Mouse (Mus musculus): Measurements from ENCODE around the gene Igsf9. TPM values are rescaled to one million over a fixed set of nuclear protein-coding genes. Genes with fewer than 3 reads are reported as not detected.

The Igsf9 gene
- polyA plus RNA-seq, 1 experiment: 5.4 TPM

DNA sequence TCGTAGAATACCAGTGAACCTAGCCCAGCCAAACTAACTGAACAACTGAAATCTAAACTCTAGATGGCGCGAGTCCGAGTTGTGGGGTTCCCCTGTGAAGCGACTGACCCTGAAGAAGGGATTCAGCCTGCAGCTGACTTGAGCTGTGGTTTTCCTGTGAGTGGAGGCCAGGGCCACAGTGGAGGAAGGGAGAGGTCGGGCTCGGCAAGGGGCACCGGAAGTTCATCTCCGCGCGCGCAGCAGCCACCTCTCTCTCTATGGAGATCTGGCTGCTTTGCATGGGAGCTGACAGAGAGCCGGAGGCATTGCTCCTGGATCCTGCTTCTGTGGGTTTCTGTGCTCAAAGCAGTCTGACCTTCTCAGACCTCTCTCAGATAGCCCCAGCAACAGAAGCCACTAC is 31.4 kb downstream of the Igsf9 start:
- no peak overlapping the region for H3K4me3 ChIP-seq (ENCODE audit: insufficient read depth, low read length)
- no peaks in the 10 kb centered on the region for H3K4me1 ChIP-seq (ENCODE audit: control insufficient read depth, insufficient read depth, low read length)
- TF ChIP-seq CTCF (IDR thresholded peaks at IDR 0.05; ENCODE audit: borderline replicate concordance, insufficient read depth, low read length) (no peak), POLR2A (IDR thresholded peaks at IDR 0.05; ENCODE audit: low read depth, low read length) (no peak)
- no peak overlapping the region for H3K27ac ChIP-seq (ENCODE audit: insufficient read depth, low read length)

DNA sequence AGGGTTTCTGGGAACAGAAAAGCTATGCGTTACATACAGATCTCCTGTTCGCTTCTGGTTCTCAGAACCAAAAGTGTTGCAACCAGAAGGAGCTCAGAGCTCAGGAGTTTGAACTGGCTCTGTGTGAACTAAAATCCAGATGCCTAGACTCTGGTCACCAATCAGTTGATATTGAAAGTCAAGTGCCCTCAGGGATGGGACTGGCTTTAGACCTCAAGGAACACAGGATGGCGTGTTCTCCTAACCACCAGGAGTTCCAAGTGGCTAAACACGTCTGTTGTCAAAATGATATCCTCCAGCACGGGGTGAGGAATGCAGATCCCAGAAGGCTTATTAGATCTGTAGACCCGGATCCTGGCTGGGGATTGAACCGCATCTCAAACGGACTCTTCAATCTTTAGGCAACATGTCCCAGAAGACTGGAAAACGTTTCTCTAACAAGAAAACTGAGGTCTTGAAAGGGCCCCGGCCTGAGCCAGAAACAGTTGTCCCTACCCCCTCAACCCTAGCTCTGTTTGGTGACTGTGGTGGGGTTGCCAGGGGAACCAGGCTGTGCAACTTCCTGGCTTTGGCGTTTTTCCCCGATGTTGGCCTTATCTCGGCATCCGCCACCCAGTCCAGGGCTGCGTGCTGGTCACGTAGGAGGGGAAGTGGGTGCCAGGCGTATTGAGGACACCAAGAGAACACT is 32.1 kb downstream of the Igsf9 start:
- Histone ChIP-seq H3K4me3 (ENCODE audit: insufficient read depth, low read length) (no peak overlapping the region), H3K27ac (ENCODE audit: insufficient read depth, low read length) (no peak overlapping the region), H3K4me1 (ENCODE audit: control insufficient read depth, insufficient read depth, low read length) (no peaks in the 10 kb centered on the region)
- TF ChIP-seq CTCF (IDR thresholded peaks at IDR 0.05; ENCODE audit: borderline replicate concordance, insufficient read depth, low read length): no peak
- no peak for TF ChIP-seq POLR2A (IDR thresholded peaks at IDR 0.05; ENCODE audit: low read depth, low read length)

DNA sequence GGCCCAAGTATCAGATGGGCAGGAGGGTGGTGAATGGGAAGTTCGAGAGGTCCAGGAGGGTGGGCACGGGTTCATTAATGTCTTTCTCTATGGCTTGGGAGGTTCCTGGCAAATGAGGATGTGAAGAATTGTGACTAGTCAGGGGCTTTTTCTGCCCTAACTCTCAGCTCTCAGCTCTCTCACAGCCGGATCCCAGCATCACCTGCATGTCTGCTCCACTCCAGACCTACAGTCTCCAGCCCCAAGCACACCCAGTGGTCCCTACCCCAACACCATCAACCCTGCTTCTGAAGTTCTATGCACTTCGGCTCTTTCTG is 32.6 kb downstream of the Igsf9 start:
- Histone ChIP-seq H3K4me3 (ENCODE audit: insufficient read depth, low read length) (no peak overlapping the region), H3K4me1 (ENCODE audit: control insufficient read depth, insufficient read depth, low read length) (no peaks in the 10 kb centered on the region), H3K27ac (ENCODE audit: insufficient read depth, low read length) (no peak overlapping the region)
- TF ChIP-seq POLR2A (IDR thresholded peaks at IDR 0.05; ENCODE audit: low read depth, low read length) (no peak), CTCF (IDR thresholded peaks at IDR 0.05; ENCODE audit: borderline replicate concordance, insufficient read depth, low read length) (no peak)

DNA sequence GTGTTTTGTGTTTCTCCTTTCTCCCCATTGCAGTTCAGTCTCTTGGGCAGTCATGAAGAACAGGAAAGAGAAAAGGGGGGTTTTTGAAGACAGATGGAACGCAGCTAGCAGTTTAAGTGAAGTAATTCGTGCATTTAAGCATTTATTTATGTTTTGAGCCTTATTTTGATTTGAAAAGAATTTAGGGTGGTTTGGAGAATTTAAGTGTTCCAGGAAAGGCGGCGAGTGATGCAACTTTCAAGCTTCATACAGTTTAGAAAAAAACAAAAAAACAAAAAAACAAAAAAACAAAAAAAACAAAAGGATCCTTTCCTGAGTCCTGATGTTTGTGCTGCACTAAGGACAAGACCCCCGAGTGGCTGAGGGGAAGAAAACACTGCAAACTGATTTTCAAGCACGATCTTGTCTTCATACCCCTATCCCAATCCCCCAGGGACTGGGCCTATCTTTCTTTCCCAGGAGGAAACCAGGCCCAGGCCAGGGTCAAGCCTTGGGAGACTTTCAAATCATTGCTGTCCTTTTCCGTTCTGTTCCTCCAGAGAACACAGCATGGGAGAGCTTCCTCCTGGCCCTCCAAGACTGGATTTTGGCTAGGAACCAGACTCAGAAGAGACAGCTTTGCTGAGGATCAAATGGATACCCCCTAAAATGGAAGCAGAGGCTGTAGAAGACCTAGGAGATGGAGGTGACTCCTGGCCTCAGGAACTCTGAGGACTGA is 33.1 kb downstream of the Igsf9 start:
- Histone ChIP-seq H3K27ac (ENCODE audit: insufficient read depth, low read length) (no peak overlapping the region), H3K4me3 (ENCODE audit: insufficient read depth, low read length) (no peak overlapping the region), H3K4me1 (ENCODE audit: control insufficient read depth, insufficient read depth, low read length) (0 out of 2 replicates have a peak, but pooled peaks cover 3% of the 10 kb centered on the region)
- TF ChIP-seq POLR2A (IDR thresholded peaks at IDR 0.05; ENCODE audit: low read depth, low read length) (no peak), CTCF (IDR thresholded peaks at IDR 0.05; ENCODE audit: borderline replicate concordance, insufficient read depth, low read length) (no peak)

DNA sequence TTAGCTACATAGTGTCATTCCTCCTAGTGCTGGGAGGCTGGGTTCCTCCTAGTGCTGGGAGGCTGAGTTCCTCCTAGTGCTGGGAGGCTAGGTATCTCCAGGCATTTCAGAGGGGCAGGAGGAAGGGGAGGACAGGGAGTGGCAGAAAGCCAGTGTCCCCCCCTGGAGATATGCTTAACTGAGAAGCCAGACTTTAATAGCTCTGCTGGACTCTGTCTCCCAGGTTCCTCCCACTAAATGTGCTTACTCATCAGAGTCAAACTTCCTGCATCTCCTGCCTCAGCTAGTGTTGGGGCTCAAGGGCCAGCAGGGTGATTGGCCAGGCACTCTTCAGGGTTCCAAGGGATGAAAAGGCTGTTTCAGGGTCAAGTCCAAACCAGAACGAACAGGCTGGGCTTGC is 33.8 kb downstream of the Igsf9 start:
- Histone ChIP-seq H3K4me1 (ENCODE audit: control insufficient read depth, insufficient read depth, low read length) (0 out of 2 replicates have a peak, but pooled peaks cover 6% of the 10 kb centered on the region), H3K27ac (ENCODE audit: insufficient read depth, low read length) (no peak overlapping the region), H3K4me3 (ENCODE audit: insufficient read depth, low read length) (no peak overlapping the region)
- TF ChIP-seq POLR2A (IDR thresholded peaks at IDR 0.05; ENCODE audit: low read depth, low read length): no peak
- no peak for TF ChIP-seq CTCF (IDR thresholded peaks at IDR 0.05; ENCODE audit: borderline replicate concordance, insufficient read depth, low read length)

DNA sequence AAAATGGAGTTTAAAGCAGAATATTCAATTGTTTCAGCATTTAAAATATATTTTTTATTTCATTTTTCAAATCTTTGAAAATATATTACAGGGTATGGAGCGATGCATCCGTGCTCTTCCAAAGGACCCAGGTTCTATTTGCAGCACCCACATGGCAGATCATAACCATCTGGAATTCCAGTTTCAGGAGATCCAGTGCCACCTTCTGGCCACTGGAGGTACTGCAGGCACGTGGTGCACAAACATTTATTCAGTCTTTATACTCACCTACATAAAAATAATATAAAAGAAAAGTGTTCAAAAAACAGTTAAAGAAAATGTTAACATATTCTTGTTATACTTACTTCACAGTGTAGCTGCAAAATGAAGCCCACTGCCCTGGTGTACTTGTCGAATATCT is 36.4 kb downstream of the Igsf9 start:
- no peak overlapping the region for H3K27ac ChIP-seq (ENCODE audit: insufficient read depth, low read length)

DNA sequence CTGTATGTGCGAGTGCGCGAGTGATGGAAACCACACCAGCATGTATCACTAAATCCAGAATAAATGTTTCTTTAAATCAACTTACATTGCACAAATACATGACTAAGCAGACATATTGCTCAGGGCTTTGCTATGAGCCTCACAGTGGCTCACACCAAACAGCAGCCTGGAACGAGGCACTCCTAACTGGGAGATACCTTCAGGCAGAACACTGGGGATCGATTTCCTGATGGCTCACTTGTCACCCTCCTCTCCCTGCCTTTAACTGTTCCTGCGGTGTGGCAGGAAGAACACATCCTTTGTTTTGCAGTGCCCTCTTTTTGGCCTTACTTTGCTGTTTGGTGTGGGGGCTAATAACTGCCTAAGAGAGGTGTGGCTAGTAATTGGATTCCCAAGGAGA is 38.1 kb downstream of the Igsf9 start:
- H3K4me1 ChIP-seq (ENCODE audit: control insufficient read depth, insufficient read depth, low read length): 0 out of 2 replicates have a peak, but pooled peaks cover 6% of the 10 kb centered on the region
- no peak overlapping the region for H3K4me3 ChIP-seq (ENCODE audit: insufficient read depth, low read length)
- peak overlapping the region; percentile 63 for H3K27ac ChIP-seq (ENCODE audit: insufficient read depth, low read length)
- TF ChIP-seq POLR2A (IDR thresholded peaks at IDR 0.05; ENCODE audit: low read depth, low read length) (no peak), CTCF (IDR thresholded peaks at IDR 0.05; ENCODE audit: borderline replicate concordance, insufficient read depth, low read length) (no peak)

More for the DNA sequence above, 36.4 kb downstream of the Igsf9 start:
- H3K4me1 ChIP-seq (ENCODE audit: control insufficient read depth, insufficient read depth, low read length): 0 out of 2 replicates have a peak, but pooled peaks cover 6% of the 10 kb centered on the region
- TF ChIP-seq CTCF (IDR thresholded peaks at IDR 0.05; ENCODE audit: borderline replicate concordance, insufficient read depth, low read length) (peak; percentile 34; the same call in 1 of the 2 replicates), POLR2A (IDR thresholded peaks at IDR 0.05; ENCODE audit: low read depth, low read length) (no peak)
- no peak overlapping the region for H3K4me3 ChIP-seq (ENCODE audit: insufficient read depth, low read length)

DNA sequence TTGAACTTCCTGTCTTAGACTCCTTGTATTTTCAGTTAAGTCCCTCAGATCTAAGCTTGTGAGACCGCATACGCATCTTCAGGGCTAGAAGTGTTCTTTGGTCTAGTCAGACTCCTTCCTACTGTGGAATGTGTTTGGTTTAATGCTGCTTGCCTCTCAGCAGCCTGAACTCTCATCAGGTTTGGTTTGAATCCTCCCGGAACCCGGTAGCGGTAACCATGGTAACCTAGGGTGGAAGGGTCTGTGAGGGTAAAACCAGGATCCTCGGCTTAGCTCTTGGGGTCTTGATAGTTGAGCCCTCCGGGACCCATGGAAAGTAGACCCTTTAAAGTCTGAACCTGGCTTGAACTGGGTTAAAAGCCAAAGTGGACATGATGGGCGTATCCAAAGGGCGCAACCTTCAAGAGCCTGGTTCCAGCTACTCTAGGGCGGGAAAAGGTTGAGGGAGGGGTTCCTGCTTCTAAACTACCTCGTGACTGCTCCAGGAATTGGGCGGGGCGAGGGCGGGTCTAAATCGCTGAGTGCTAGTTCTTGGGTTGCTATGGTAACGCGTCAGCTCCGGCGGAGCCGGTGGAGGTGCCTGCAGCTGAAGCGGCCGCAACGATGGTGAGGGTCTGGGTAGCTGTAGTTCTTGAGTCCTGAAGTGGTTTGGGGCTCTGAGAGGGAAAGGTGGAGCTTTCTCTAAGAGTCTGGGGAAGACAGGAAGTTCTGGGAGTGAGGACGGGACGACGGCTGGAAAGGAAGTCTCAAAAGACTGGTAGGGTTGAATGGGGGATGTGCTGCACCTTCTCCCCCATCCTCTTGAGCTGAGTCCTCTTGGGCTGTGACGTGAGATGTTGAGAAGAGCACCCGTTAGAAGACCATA is 39.2 kb downstream of the Igsf9 start, which contains the start of gene Cfap45:
TSS of gene Cfap45 (plus strand) at position 226 of the 865 bp plus-strand sequence.
- TF ChIP-seq POLR2A (IDR thresholded peaks at IDR 0.05; ENCODE audit: low read depth, low read length) (no peak), CTCF (IDR thresholded peaks at IDR 0.05; ENCODE audit: borderline replicate concordance, insufficient read depth, low read length) (no peak)
- H3K4me3 ChIP-seq (ENCODE audit: insufficient read depth, low read length): peak within 1 kb of the TSS; percentile 27
- H3K4me1 ChIP-seq (ENCODE audit: control insufficient read depth, insufficient read depth, low read length): 0 out of 2 replicates have a peak, but pooled peaks cover 6% of the 10 kb centered on the region
- H3K27ac ChIP-seq (ENCODE audit: insufficient read depth, low read length): peak within 1 kb of the TSS; percentile 59

DNA sequence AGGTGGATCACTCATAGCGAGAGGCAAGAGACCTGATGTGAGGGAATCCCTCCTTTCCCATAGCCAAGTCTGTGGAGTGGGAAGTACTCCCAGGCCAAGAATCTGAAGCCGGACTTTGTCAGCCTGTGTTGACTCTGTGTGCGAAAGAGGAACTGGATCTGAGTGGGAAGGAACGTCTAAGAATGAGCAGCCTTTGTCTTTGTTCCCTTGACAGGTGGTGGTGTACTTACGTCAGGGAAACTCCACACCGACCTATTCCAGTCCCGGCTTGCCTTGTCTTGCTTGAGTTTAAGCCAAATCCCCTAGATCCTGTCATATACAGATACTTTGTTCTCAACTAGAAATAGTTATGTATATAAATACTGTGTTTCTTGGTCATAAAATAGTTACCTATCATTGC is 40.9 kb downstream of the Igsf9 start:
- 0 out of 2 replicates have a peak, but pooled peaks cover 6% of the 10 kb centered on the region for H3K4me1 ChIP-seq (ENCODE audit: control insufficient read depth, insufficient read depth, low read length)
- H3K27ac ChIP-seq (ENCODE audit: insufficient read depth, low read length): no peak overlapping the region
- H3K4me3 ChIP-seq (ENCODE audit: insufficient read depth, low read length): no peak overlapping the region
- no peak for TF ChIP-seq CTCF (IDR thresholded peaks at IDR 0.05; ENCODE audit: borderline replicate concordance, insufficient read depth, low read length)
- no peak for TF ChIP-seq POLR2A (IDR thresholded peaks at IDR 0.05; ENCODE audit: low read depth, low read length)

Measured in embryonic fibroblast, embryonic 13.5 days (primary cell).